Mouse (Mus musculus): Measurements from ENCODE around the gene Pds5a. TPM values are rescaled to one million over a fixed set of nuclear protein-coding genes. Genes with fewer than 3 reads are reported as not detected.

Gene Pds5a
- polyA plus RNA-seq, 1 experiment from 2014 or later: 20.3 TPM

DNA sequence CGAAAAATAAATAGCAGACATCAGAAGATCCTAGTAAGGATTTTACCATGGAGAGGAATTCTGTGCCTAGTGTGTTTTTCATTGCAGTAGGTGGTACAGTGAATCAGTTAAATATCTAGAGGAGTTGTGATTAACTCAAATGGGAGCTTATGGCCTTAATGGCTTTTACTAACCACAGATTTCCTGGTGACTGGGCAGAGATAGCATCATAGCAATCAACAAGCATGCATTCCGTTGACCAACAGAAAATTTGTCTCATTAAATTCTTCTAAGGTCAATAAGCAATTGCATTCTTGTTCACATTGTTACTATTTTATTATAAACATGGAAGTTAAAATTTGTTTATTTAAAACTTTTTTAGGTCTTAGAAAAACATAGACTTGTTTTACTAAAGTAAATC, 132.6 kb downstream of the Pds5a start:
- H3K4me3 ChIP-seq (replicated peaks): no peak overlapping the region
- 61% methylated on average over 2 of the region's 2 CpGs for WGBS (ENCODE audit: insufficient replicate concordance)
- ATAC-seq (ENCODE audit: insufficient read depth): no peak
- peaks cover 19% of the 10 kb centered on the region for H3K4me1 ChIP-seq (replicated peaks)
- H3K4me2 ChIP-seq: no peak overlapping the region
- no peak overlapping the region for H3K9ac ChIP-seq
- no peaks in the 10 kb centered on the region for H3K9me3 ChIP-seq (replicated peaks)
- H3K27me3 ChIP-seq: no peaks in the 10 kb centered on the region
- no peak overlapping the region for H3K27ac ChIP-seq (replicated peaks)
- peaks cover 21% of the 10 kb centered on the region for H3K36me3 ChIP-seq (replicated peaks)

- H3K9ac ChIP-seq: no peak overlapping the region
- 0 out of 2 replicates have a peak, but pooled peaks have one; percentile 25 for ATAC-seq (ENCODE audit: insufficient read depth)
- H3K4me1 ChIP-seq (replicated peaks): peaks cover 25% of the 10 kb centered on the region
- H3K27me3 ChIP-seq: no peaks in the 10 kb centered on the region
- H3K36me3 ChIP-seq (replicated peaks): peaks cover 6% of the 10 kb centered on the region
- H3K27ac ChIP-seq (replicated peaks): no peak overlapping the region
- no peaks in the 10 kb centered on the region for H3K9me3 ChIP-seq (replicated peaks)
- no peak overlapping the region for H3K4me3 ChIP-seq (replicated peaks)
- H3K4me2 ChIP-seq: peak overlapping the region; percentile 7; the same call in 1 of the 2 replicates
- 49% methylated on average over 20 of the region's 20 CpGs for WGBS (ENCODE audit: insufficient replicate concordance)
Observed at GRCm38 (mm10) chr5:65561125-65561893, 136.8 kb downstream of the Pds5a start.

- no peak for ATAC-seq (ENCODE audit: insufficient read depth)
- no peak overlapping the region for H3K4me3 ChIP-seq (replicated peaks)
- H3K4me1 ChIP-seq (replicated peaks): peaks cover 28% of the 10 kb centered on the region
- H3K27ac ChIP-seq (replicated peaks): no peak overlapping the region
- H3K36me3 ChIP-seq (replicated peaks): peaks cover 6% of the 10 kb centered on the region
- H3K4me2 ChIP-seq: no peak overlapping the region
- no peak overlapping the region for H3K9ac ChIP-seq
- H3K27me3 ChIP-seq: no peaks in the 10 kb centered on the region
- H3K9me3 ChIP-seq (replicated peaks): no peaks in the 10 kb centered on the region
Observed at GRCm38 (mm10) chr5:65557109-65557508, 141.0 kb downstream of the Pds5a start.

Other genes starting within 250 kb of the Pds5a start
- not detected in 2 replicates for gene Gm43552, start 205.4 kb downstream of the Pds5a start, polyA plus RNA-seq (2015; fragmentation: Nextera tagmentation; extraction: Ambion mirVana)
- 45.0 and 45.8 TPM in 2 replicates for gene Smim14, start 161.1 kb downstream of the Pds5a start, polyA plus RNA-seq (2015; fragmentation: Nextera tagmentation; extraction: Ambion mirVana)
- 73.5 and 81.5 TPM in 2 replicates for gene Ube2k, start 161.0 kb downstream of the Pds5a start, polyA plus RNA-seq (2015; fragmentation: Nextera tagmentation; extraction: Ambion mirVana)
- gene N4bp2, start 65.2 kb upstream of the Pds5a start, polyA plus RNA-seq (2015; fragmentation: Nextera tagmentation; extraction: Ambion mirVana): 7.8 and 8.5 TPM in 2 replicates
- gene Rhoh, start 162.9 kb upstream of the Pds5a start, polyA plus RNA-seq (2015; fragmentation: Nextera tagmentation; extraction: Ambion mirVana): 1.6 and 1.8 TPM in 2 replicates
- gene Chrna9, start 236.6 kb upstream of the Pds5a start, polyA plus RNA-seq (2015; fragmentation: Nextera tagmentation; extraction: Ambion mirVana): not detected in 2 replicates